Mouse (Mus musculus): ENCODE measurements at regions not wholly inside any gene's neighbourhood (a gene's known extent, or its start where the extent isn't known, plus 50 kb on each side); places are given as distances from the start of the nearest gene placed in this dataset.
A peak's percentile ranks its signal among the peaks of the same experiment; 100 is the strongest.

- Histone ChIP-seq H3K36me3 (replicated peaks) (no peaks in the 10 kb centered on the region), H3K9me3 (no peaks in the 10 kb centered on the region), H3K27me3 (ENCODE audit: poor library complexity, severe bottlenecking) (no peaks in the 10 kb centered on the region), H3K4me1 (no peaks in the 10 kb centered on the region), H3K4me3 (no peak overlapping the region), H3K27ac (no peak overlapping the region)
- peak; percentile 80 for DNase-seq (ENCODE audit: extremely low spot score, low spot score)
- 66% methylated on average over 22 of the region's 22 CpGs for WGBS
Measured at GRCm38 (mm10) chr13:107113949-107114690, 92.2 kb upstream of the Kif2a start.

GRCm38 (mm10) chr13:107108045-107108444 is 86.1 kb upstream of the Kif2a start:
- H3K27ac ChIP-seq = no peak overlapping the region
- 94% methylated on average over 5 of the region's 5 CpGs for whole genome bisulfite sequencing
- DNase-seq (ENCODE audit: extremely low spot score, low spot score) = no peak

GRCm38 (mm10) chr13:107107572-107107971 is 85.6 kb upstream of the Kif2a start:
- WGBS = 80% methylated on average over 9 of the region's 9 CpGs
- H3K9me3 ChIP-seq = no peaks in the 10 kb centered on the region
- no peak for DNase-seq (ENCODE audit: extremely low spot score, low spot score)
- H3K4me1 ChIP-seq = no peaks in the 10 kb centered on the region
- no peaks in the 10 kb centered on the region for H3K27me3 ChIP-seq (ENCODE audit: poor library complexity, severe bottlenecking)
- no peak overlapping the region for H3K27ac ChIP-seq
- H3K36me3 ChIP-seq (replicated peaks) = no peaks in the 10 kb centered on the region
- H3K4me3 ChIP-seq = no peak overlapping the region

More at GRCm38 (mm10) chr13:107108045-107108444, 86.1 kb upstream of the Kif2a start:
- Histone ChIP-seq H3K9me3 (no peaks in the 10 kb centered on the region), H3K36me3 (replicated peaks) (no peaks in the 10 kb centered on the region), H3K4me3 (no peak overlapping the region), H3K4me1 (no peaks in the 10 kb centered on the region), H3K27me3 (ENCODE audit: poor library complexity, severe bottlenecking) (no peaks in the 10 kb centered on the region)

GRCm38 (mm10) chr13:107105510-107105909 is 83.6 kb upstream of the Kif2a start:
- 67% methylated on average over 1 of the region's 1 CpGs for WGBS
- H3K27me3 ChIP-seq (ENCODE audit: poor library complexity, severe bottlenecking) = no peaks in the 10 kb centered on the region

GRCm38 (mm10) chr13:107101598-107101997 is 79.7 kb upstream of the Kif2a start:
- Histone ChIP-seq H3K36me3 (replicated peaks) (no peaks in the 10 kb centered on the region), H3K27ac (no peak overlapping the region), H3K27me3 (ENCODE audit: poor library complexity, severe bottlenecking) (no peaks in the 10 kb centered on the region), H3K9me3 (no peaks in the 10 kb centered on the region), H3K4me3 (0 out of 2 replicates have a peak overlapping the region, but pooled peaks have one; percentile 2), H3K4me1 (peaks cover 4% of the 10 kb centered on the region; the same call in 1 of the 2 replicates)
- peak; percentile 72 for DNase-seq (ENCODE audit: extremely low spot score, low spot score)
- WGBS = 31% methylated on average over 13 of the region's 13 CpGs

More at GRCm38 (mm10) chr13:107105510-107105909, 83.6 kb upstream of the Kif2a start:
- Histone ChIP-seq H3K9me3 (no peaks in the 10 kb centered on the region), H3K4me1 (peaks cover 4% of the 10 kb centered on the region; the same call in 1 of the 2 replicates), H3K27ac (no peak overlapping the region), H3K4me3 (no peak overlapping the region), H3K36me3 (replicated peaks) (no peaks in the 10 kb centered on the region)
- no peak for DNase-seq (ENCODE audit: extremely low spot score, low spot score)

- Histone ChIP-seq H3K36me3 (replicated peaks) (no peaks in the 10 kb centered on the region), H3K4me3 (no peak overlapping the region), H3K9me3 (no peaks in the 10 kb centered on the region), H3K27ac (no peak overlapping the region), H3K4me1 (peaks cover 4% of the 10 kb centered on the region; the same call in 1 of the 2 replicates), H3K27me3 (ENCODE audit: poor library complexity, severe bottlenecking) (no peaks in the 10 kb centered on the region)
- 72% methylated on average over 6 of the region's 6 CpGs for WGBS
- DNase-seq (ENCODE audit: extremely low spot score, low spot score) = no peak
Measured at GRCm38 (mm10) chr13:107100852-107101325, 79.0 kb upstream of the Kif2a start.

- Histone ChIP-seq H3K4me3 (no peak overlapping the region), H3K36me3 (replicated peaks) (no peaks in the 10 kb centered on the region), H3K9me3 (no peaks in the 10 kb centered on the region), H3K4me1 (peaks cover 11% of the 10 kb centered on the region), H3K27me3 (ENCODE audit: poor library complexity, severe bottlenecking) (no peaks in the 10 kb centered on the region), H3K27ac (no peak overlapping the region)
- WGBS = 69% methylated on average over 3 of the region's 3 CpGs
- DNase-seq (ENCODE audit: extremely low spot score, low spot score) = no peak
Measured at GRCm38 (mm10) chr13:107100116-107100515, 78.2 kb upstream of the Kif2a start.

GRCm38 (mm10) chr13:107097005-107097404 is 75.1 kb upstream of the Kif2a start:
- Histone ChIP-seq H3K27ac (no peak overlapping the region), H3K4me1 (peaks cover 13% of the 10 kb centered on the region), H3K4me3 (no peak overlapping the region), H3K27me3 (ENCODE audit: poor library complexity, severe bottlenecking) (no peaks in the 10 kb centered on the region), H3K36me3 (replicated peaks) (no peaks in the 10 kb centered on the region), H3K9me3 (no peaks in the 10 kb centered on the region)
- WGBS = 88% methylated on average over 4 of the region's 4 CpGs
- DNase-seq (ENCODE audit: extremely low spot score, low spot score) = no peak

- Histone ChIP-seq H3K4me1 (peaks cover 9% of the 10 kb centered on the region), H3K27me3 (ENCODE audit: poor library complexity, severe bottlenecking) (no peaks in the 10 kb centered on the region), H3K9me3 (no peaks in the 10 kb centered on the region), H3K27ac (no peak overlapping the region), H3K4me3 (no peak overlapping the region), H3K36me3 (replicated peaks) (no peaks in the 10 kb centered on the region)
- no peak for DNase-seq (ENCODE audit: extremely low spot score, low spot score)
- WGBS = 83% methylated on average over 11 of the region's 11 CpGs
Measured at GRCm38 (mm10) chr13:107094976-107095716, 73.2 kb upstream of the Kif2a start.

- Histone ChIP-seq H3K27ac (no peak overlapping the region), H3K4me1 (peaks cover 9% of the 10 kb centered on the region), H3K9me3 (no peaks in the 10 kb centered on the region), H3K4me3 (no peak overlapping the region), H3K27me3 (ENCODE audit: poor library complexity, severe bottlenecking) (no peaks in the 10 kb centered on the region), H3K36me3 (replicated peaks) (no peaks in the 10 kb centered on the region)
- WGBS = 84% methylated on average over 11 of the region's 11 CpGs
- DNase-seq (ENCODE audit: extremely low spot score, low spot score) = no peak
Measured at GRCm38 (mm10) chr13:107094487-107094886, 72.6 kb upstream of the Kif2a start.

GRCm38 (mm10) chr13:107093683-107094082 is 71.8 kb upstream of the Kif2a start:
- 96% methylated on average over 2 of the region's 2 CpGs for WGBS
- no peak overlapping the region for H3K4me3 ChIP-seq
- no peaks in the 10 kb centered on the region for H3K9me3 ChIP-seq
- no peak overlapping the region for H3K27ac ChIP-seq
- no peak for DNase-seq (ENCODE audit: extremely low spot score, low spot score)
- no peaks in the 10 kb centered on the region for H3K36me3 ChIP-seq (replicated peaks)
- no peaks in the 10 kb centered on the region for H3K27me3 ChIP-seq (ENCODE audit: poor library complexity, severe bottlenecking)
- peaks cover 10% of the 10 kb centered on the region for H3K4me1 ChIP-seq

GRCm38 (mm10) chr13:107088198-107088597 is 66.3 kb upstream of the Kif2a start:
- no peak overlapping the region for H3K4me3 ChIP-seq
- H3K4me1 ChIP-seq = peaks cover 8% of the 10 kb centered on the region
- DNase-seq (ENCODE audit: extremely low spot score, low spot score) = no peak
- no peaks in the 10 kb centered on the region for H3K36me3 ChIP-seq (replicated peaks)
- 33% methylated on average over 1 of the region's 1 CpGs for WGBS
- no peaks in the 10 kb centered on the region for H3K9me3 ChIP-seq
- H3K27me3 ChIP-seq (ENCODE audit: poor library complexity, severe bottlenecking) = no peaks in the 10 kb centered on the region
- no peak overlapping the region for H3K27ac ChIP-seq

GRCm38 (mm10) chr13:107087355-107087754 is 65.4 kb upstream of the Kif2a start:
- DNase-seq (ENCODE audit: extremely low spot score, low spot score) = no peak
- no peaks in the 10 kb centered on the region for H3K36me3 ChIP-seq (replicated peaks)
- H3K4me3 ChIP-seq = no peak overlapping the region
- no peak overlapping the region for H3K27ac ChIP-seq
- no peaks in the 10 kb centered on the region for H3K27me3 ChIP-seq (ENCODE audit: poor library complexity, severe bottlenecking)
- no peaks in the 10 kb centered on the region for H3K9me3 ChIP-seq
- 76% methylated on average over 6 of the region's 6 CpGs for WGBS
- peaks cover 8% of the 10 kb centered on the region for H3K4me1 ChIP-seq

Data from forebrain, embryonic 10.5 days (tissue).